Mouse (Mus musculus) heart, postnatal 0 days (tissue): ENCODE data around the gene Aloxe3. TPM values are rescaled to one million over a fixed set of nuclear protein-coding genes. Genes with fewer than 3 reads are reported as not detected.

Experiments used
- ATAC-seq: fragments of 200-750 bp; cut with Nextera tagmentation; 2 replicates; pipeline ENCODE4 v1.8.0; 2017; ENCODE audit warnings: low read depth, moderate number of reproducible peaks, moderate library complexity; ENCODE audit not compliant: insufficient read depth
- DNase-seq: peaks from one replicate; pipeline ENCODE4 v3.0.0-alpha.2; 2016; ENCODE audit warnings: low spot score
- H3K27ac ChIP-seq: fragments of 300-500 bp; sonication (generic); 2 replicates; pipeline ENCODE4 v1.5.1; 2014; ENCODE audit warnings: low read depth, mild to moderate bottlenecking
- H3K27me3 ChIP-seq: fragments of 300-500 bp; sonication (generic); 2 replicates; pipeline ENCODE4 v1.6.1; 2014; ENCODE audit warnings: low read length, mixed read lengths; ENCODE audit not compliant: control insufficient read depth, insufficient read depth
- H3K36me3 ChIP-seq: fragments of 300-500 bp; sonication (generic); replicated peaks from 2 replicates; pipeline ENCODE4 v1.6.1; 2014; ENCODE audit warnings: low read length, mixed read lengths; ENCODE audit not compliant: control insufficient read depth, insufficient read depth
- H3K4me1 ChIP-seq: fragments of 300-500 bp; sonication (generic); 2 replicates; pipeline ENCODE4 v1.6.1; 2014; ENCODE audit warnings: antibody characterized with exemption; ENCODE audit not compliant: control insufficient read depth, insufficient read depth
- H3K4me2 ChIP-seq: fragments of 300-500 bp; sonication (generic); 2 replicates; pipeline ENCODE4 v1.6.1; 2014; ENCODE audit warnings: low read depth, mild to moderate bottlenecking, low read length, moderate library complexity
- H3K4me3 ChIP-seq: fragments of 300-500 bp; sonication (generic); 2 replicates; pipeline ENCODE4 v1.5.1; 2014; ENCODE audit warnings: low read depth, low read length
- H3K9ac ChIP-seq: fragments of 300-500 bp; sonication (generic); replicated peaks from 2 replicates; pipeline ENCODE4 v1.6.1; 2014; ENCODE audit warnings: low read depth, low read length, mixed read lengths
- H3K9me3 ChIP-seq: fragments of 300-500 bp; sonication (generic); replicated peaks from 2 replicates; pipeline ENCODE4 v1.6.1; 2016; ENCODE audit warnings: low read length; ENCODE audit not compliant: control insufficient read depth
- CTCF ChIP-seq: IDR thresholded peaks from 2 replicates; pipeline ENCODE4 v1.5.1; 2016; ENCODE audit warnings: antibody characterized with exemption, control low read depth, low read depth
- EP300 ChIP-seq: IDR thresholded peaks from 2 replicates; pipeline ENCODE4 v1.6.1; 2016; ENCODE audit warnings: antibody characterized with exemption, low read depth
- WGBS: fragments of 180-500 bp; shearing (Covaris S2); extraction: QIAGEN DNeasy Blood & Tissue Kit; methylation state at CpG from one replicate; pipeline ENCODE4 v1.1.7; 2014; 5-methylcytosine and 5-hydroxymethylcytosine counted together
- polyA plus RNA-seq: library from polyadenylated mRNA; unstranded; fragments of >200 nt; fragmentation: Nextera tagmentation; extraction: Ambion mirVana; gene quantifications from 2 replicates; pipeline ENCODE4 v1.2.1, GENCODE M21; 2015
- total RNA-seq: library from RNA; depleted of rRNA; stranded (reverse); fragments of >200 nt; gene quantifications from 2 replicates; pipeline ENCODE4 v1.2.3, GENCODE M21; 2014; ENCODE audit warnings: low replicate concordance

Aloxe3 gene
- total and polyA plus RNA-seq, 2 experiments from 2014 or later, result not detected

GRCm38 (mm10) chr11:69149728-69150127, 24.0 kb downstream of the Aloxe3 start:
- TF ChIP-seq CTCF (no peak), EP300 (no peak)
- no peak overlapping the region for H3K9ac ChIP-seq
- DNase-seq (no peak), ATAC-seq (0 out of 2 replicates have a peak, but pooled peaks have one; percentile 33)
- no peak overlapping the region for H3K27ac ChIP-seq
- peaks cover 17% of the 10 kb centered on the region for H3K27me3 ChIP-seq
- no peaks in the 10 kb centered on the region for H3K9me3 ChIP-seq
- H3K4me3 ChIP-seq, result no peak overlapping the region
- H3K4me2 ChIP-seq, result no peak overlapping the region
- H3K36me3 ChIP-seq, result no peaks in the 10 kb centered on the region
- WGBS, result 35% methylated on average over 6 of the region's 6 CpGs
- no peaks in the 10 kb centered on the region; the same call in 1 of the 2 replicates for H3K4me1 ChIP-seq

GRCm38 (mm10) chr11:69150444-69150843, 24.7 kb downstream of the Aloxe3 start:
- no peak overlapping the region for H3K27ac ChIP-seq
- no peaks in the 10 kb centered on the region for H3K36me3 ChIP-seq
- peak overlapping the region; percentile 40 for H3K4me2 ChIP-seq
- no peaks in the 10 kb centered on the region; the same call in 1 of the 2 replicates for H3K4me1 ChIP-seq
- peaks cover 17% of the 10 kb centered on the region for H3K27me3 ChIP-seq
- no peak overlapping the region for H3K4me3 ChIP-seq
- no peak for TF ChIP-seq EP300
- TF ChIP-seq CTCF, result peak; percentile 64
- ATAC-seq (no peak), DNase-seq (peak; percentile 56)
- no peaks in the 10 kb centered on the region for H3K9me3 ChIP-seq
- WGBS, result 8% methylated on average over 7 of the region's 7 CpGs
- no peak overlapping the region for H3K9ac ChIP-seq

GRCm38 (mm10) chr11:69151004-69151403, 25.3 kb downstream of the Aloxe3 start:
- TF ChIP-seq EP300 (no peak), CTCF (no peak)
- no peak overlapping the region for H3K4me3 ChIP-seq
- 51% methylated on average over 6 of the region's 6 CpGs for WGBS
- no peaks in the 10 kb centered on the region for H3K9me3 ChIP-seq
- ATAC-seq, result no peak
- peaks cover 17% of the 10 kb centered on the region for H3K27me3 ChIP-seq
- H3K9ac ChIP-seq, result no peak overlapping the region
- H3K27ac ChIP-seq, result no peak overlapping the region
- no peaks in the 10 kb centered on the region; the same call in 1 of the 2 replicates for H3K4me1 ChIP-seq
- H3K36me3 ChIP-seq, result no peaks in the 10 kb centered on the region
- peak overlapping the region; percentile 40; the same call in 1 of the 2 replicates for H3K4me2 ChIP-seq
- DNase-seq, result no peak

- H3K27me3 ChIP-seq, result peaks cover 44% of the 10 kb centered on the region
- no peak for TF ChIP-seq EP300
- DNase-seq, result no peak
- H3K4me2 ChIP-seq, result no peak overlapping the region
- no peaks in the 10 kb centered on the region; the same call in 1 of the 2 replicates for H3K4me1 ChIP-seq
- 74% methylated on average over 8 of the region's 8 CpGs for WGBS
- ATAC-seq, result no peak
- no peak overlapping the region for H3K27ac ChIP-seq
- no peak overlapping the region for H3K9ac ChIP-seq
- no peak overlapping the region for H3K4me3 ChIP-seq
- H3K9me3 ChIP-seq, result no peaks in the 10 kb centered on the region
- H3K36me3 ChIP-seq, result no peaks in the 10 kb centered on the region
Measured at GRCm38 (mm10) chr11:69153831-69154230, 28.1 kb downstream of the Aloxe3 start.

- Histone ChIP-seq H3K9me3 (no peaks in the 10 kb centered on the region), H3K4me3 (no peak overlapping the region), H3K4me2 (no peak overlapping the region), H3K9ac (no peak overlapping the region), H3K27ac (no peak overlapping the region), H3K27me3 (peaks cover 49% of the 10 kb centered on the region), H3K36me3 (no peaks in the 10 kb centered on the region), H3K4me1 (no peaks in the 10 kb centered on the region; the same call in 1 of the 2 replicates)
- DNase-seq, result no peak
- TF ChIP-seq EP300, result no peak
- TF ChIP-seq CTCF, result no peak
- no peak for ATAC-seq
- WGBS, result 30% methylated on average over 1 of the region's 1 CpGs
Measured at GRCm38 (mm10) chr11:69155351-69155750, 29.7 kb downstream of the Aloxe3 start.

- no peaks in the 10 kb centered on the region for H3K4me1 ChIP-seq
- H3K27me3 ChIP-seq, result peaks cover 44% of the 10 kb centered on the region
- H3K27ac ChIP-seq, result no peak within 1 kb of the TSS
- H3K4me3 ChIP-seq, result no peak within 1 kb of the TSS
- DNase-seq (peak; percentile 19), ATAC-seq (no peak)
- no peaks in the 10 kb centered on the region for H3K36me3 ChIP-seq
- H3K9me3 ChIP-seq, result no peaks in the 10 kb centered on the region
- TF ChIP-seq EP300, result no peak
- TF ChIP-seq CTCF, result no peak
- 2% methylated on average over 18 of the region's 18 CpGs for WGBS
- H3K4me2 ChIP-seq, result no peak within 1 kb of the TSS
- no peak within 1 kb of the TSS for H3K9ac ChIP-seq
Measured at GRCm38 (mm10) chr11:69156800-69157199, 31.1 kb downstream of the Aloxe3 start, which contains the start of gene Alox12b. Gene Alox12b, plus strand, starts transcription at chr11:69156989.
